Mouse (Mus musculus): ENCODE data around the gene Skor1. TPM values are rescaled to one million over a fixed set of nuclear protein-coding genes. Genes with fewer than 3 reads are reported as not detected.

The Skor1 gene
- total RNA-seq, 2 experiments from 2014 or later = 0.13 to 0.15 TPM

DNA sequence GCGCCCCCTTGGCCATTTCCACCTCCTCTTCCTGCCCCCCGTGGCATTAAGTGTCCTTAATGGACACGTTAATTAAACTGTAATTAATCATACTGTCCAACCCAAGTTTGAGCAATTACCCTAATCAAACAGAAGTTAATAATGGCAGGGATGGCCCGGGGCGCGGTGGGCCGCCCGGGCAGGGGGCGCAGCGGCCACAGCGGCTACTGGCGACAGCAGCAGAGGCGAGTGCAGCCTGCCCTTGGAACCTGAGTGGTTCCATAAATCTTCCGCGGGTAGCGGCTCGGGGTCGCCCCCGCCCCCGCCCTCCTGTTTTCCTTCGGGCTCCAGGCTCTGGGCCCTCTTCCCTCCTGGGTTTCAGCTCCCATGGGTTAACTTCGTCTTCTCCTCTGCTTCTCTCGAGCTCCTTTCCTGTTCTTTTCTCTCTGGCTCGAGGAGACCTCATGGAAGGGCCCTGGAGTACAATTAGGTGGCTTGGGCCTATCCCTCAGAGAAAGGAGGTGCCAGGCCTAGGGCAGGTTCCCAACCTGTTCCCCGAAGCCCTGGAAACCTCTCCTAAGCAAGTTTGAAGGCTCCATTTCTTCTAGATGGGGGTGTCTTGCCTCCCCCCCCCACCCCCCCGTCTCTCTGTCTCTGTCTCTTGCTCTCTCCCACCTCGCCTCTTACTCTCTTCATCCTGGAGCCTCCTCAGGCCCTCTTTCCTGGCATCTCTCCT lies 1.5 kb upstream of the Skor1 start:
- DNase-seq (ENCODE audit: low spot score in 2 of 2) = no peak

DNA sequence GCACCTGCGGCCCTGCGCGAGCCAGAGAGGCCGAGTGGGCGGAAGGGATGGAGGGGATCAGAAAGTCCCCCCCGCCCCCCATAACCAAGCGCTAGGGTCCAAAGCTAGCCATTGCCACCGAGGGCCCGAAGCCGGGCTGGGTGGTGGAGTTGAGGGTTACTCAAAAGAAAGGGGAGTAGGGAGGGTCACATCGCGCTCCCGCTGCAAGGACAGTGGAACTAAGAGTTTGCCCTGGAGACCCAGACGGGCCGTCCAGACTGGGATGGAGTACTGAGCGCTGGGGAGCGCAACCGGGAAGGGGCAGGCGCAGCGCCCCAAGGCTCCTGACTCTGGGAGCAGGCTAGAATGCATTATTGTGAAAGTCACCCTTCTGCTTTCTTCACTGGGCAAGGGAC lies 608 bp upstream of the Skor1 start:
- DNase-seq (ENCODE audit: low spot score in 2 of 2) = no peak

DNA sequence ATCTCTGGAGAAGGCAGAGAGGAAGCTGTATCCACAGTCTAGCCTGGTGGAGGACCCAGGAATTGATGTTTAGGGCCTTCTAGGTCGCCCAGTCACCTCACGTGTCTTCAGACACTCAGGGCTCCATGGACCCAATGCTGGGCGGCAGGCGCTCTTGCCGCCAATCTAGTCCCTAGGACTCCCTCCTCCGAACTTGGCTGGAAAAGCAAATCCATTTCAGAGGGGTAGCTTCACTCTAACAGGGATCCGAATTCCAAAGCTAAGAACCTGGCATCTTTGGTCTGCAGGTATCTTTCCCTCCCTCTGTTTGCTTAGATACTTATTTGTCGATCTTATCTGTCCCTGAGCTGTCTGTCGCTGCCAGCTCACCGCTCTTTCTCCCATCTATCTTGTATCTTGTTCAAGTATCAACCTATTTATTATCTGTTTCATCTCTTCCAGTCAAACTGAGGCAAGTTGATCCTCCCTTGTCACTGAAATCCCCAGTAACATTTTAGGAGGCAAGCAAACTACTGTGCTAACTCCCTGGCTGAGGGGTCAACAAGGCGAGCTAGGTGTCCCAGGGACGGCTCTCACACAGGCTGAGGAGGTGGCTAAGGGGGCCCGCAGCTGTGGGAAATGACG lies 863 bp downstream of the Skor1 start:
- no peak for DNase-seq (ENCODE audit: low spot score in 2 of 2)

DNA sequence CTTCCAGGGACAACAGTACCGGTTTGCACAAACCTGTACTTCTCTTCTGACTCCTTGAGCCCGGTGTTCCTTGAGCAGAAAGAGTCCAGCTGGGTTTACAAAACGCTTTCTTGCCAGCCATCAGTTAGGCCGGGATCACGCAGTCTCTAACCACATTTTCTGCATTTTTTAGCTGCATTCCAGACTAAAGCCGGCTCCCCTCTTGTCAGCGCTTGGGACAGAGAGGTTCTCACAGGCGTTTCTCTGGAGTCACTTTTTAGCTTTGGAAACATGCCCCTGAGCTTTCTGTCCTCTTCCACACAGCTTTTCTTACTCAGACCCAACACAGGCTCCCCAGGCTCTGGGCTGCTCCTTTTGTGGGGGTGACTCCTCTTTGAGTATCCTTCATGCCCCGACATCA lies 1.5 kb downstream of the Skor1 start:
- no peak for DNase-seq (ENCODE audit: low spot score in 2 of 2)

DNA sequence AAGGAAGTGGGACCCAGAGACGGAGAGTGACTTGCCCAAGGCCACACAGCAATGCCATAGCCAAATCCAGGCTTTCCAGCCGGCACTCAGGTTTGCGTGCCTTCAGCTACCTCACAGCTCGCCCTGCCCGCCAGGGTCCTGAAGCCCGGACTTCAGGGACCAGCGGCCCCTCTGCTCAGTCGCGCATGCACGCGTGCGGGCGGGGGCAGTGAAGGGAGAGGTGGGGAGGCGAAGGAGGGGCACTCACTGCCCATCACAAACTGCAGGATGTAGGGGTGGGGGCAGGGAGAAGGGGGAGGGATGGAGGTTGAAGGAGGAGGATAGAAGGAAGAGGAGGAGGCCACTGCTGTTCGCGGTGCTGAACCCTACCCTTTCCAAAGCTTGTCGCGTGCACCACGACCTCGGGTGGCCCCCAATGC lies 1.9 kb downstream of the Skor1 start:
- no peak for DNase-seq (ENCODE audit: low spot score in 2 of 2)

DNA sequence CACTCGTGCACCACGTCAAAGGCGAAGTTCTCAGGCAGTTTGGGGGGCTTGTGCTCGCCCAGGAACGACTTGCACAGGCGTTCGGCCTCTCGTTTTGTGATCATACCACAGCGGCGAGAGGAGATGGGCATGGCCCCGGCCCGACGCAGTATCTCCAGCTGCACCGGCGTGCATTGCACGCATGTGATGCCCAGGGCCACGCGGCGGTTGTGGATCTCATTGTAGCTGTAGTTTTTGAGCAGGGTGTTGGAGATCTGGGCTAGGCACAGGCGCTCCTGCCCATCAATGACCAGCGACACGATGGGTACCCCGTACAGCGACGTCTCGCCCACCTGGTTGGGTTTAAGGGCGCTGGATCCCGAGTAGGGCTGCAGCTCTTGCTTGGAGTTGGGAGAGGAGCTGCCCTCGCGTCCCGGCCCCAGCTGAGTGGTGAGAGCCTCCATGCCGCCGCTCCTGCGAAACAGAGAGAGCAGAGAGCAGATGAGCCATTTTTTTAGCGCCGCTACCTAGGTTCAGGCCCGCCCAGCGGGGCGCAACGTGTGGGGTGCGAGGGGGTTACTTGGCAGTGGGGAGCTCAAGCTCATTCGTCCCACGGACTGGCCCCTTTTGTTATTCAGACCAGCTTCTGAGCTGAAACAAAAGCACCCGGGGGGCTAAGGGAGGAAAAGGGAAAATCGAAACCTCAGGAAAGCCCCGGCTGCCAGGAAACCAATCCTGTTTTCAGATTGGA lies 2.5 kb downstream of the Skor1 start:
- no peak for DNase-seq (ENCODE audit: low spot score in 2 of 2)

DNA sequence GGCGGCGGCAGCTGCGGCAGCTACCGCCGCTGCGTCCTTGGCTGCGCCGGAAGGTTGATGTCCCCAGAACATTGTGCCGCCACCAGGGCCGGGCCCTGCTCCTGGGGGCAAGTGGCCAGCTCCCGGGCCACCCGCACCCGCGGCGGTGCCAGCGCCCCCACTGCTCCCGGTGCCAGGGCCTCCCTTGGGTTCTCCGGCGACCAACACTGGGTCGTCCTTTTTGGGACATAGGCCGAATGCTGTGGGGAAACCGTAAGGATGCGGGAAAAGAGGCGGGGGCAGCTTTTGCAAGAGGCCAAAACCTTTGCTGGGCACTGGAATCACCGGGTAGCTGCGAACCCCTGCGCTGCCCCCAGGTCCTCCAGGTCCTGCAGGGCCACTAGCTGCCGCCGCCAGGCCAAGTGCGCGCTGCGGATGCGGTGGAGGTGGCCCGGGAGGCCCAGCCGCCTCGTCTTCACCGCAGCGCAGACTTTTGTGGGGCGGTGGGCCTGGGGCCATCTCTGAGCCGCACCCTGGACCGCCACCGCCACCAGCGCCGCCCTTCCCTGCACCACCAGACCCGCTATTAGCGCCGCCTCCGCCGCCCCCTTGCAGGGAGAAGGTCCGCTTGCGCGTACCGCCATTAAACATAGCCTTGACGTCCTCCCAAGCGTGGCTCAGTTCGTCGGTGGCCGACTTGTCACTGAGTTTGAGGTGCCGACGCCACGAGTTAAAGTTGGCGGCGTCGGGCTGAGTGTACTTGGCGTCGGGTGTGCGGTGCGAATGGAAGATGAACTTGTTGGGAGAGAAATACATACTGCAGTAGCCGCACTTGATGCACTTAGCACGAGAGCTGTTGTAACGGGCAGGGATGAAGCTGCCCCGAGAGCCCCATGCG lies 3.3 kb downstream of the Skor1 start:
- no peak for DNase-seq (ENCODE audit: low spot score in 2 of 2)

DNA sequence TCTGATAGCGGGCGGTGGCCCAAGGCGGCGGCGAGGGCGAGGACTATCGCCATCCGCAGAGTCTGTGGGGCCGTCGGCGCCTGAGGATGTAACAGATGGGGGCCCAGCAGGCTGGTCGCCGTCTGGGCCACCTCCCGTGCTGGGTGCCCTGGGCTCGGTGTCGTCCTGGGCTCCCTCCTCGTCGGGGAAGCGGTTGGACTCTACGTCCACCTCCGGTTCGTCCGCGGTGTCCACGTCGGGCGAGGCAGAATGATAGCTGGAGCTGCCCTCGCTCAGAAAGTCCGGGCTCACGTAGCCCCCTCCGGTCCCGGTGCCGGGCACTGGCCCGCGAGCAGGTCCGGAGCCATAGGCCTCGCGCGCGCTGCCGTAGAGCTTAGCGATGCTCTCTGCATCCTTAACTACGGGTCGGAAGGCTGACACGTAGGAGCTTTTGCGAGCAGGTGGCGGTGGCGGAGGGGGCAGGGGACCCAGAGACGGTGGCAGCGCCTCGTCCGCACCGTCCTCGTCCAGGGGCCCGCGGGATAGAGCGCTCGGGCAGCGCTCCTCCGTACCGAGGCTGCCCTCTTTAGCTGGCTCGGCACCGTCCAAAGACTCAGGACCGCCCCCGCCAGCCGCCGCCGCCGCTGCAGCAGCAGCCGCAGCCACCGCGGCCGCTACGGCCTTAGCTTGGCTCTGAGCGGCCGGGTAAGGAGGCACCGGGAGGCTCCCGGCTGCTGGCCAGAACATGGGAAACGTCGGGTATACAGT lies 4.1 kb downstream of the Skor1 start:
- DNase-seq (ENCODE audit: low spot score in 2 of 2) = no peak

DNA sequence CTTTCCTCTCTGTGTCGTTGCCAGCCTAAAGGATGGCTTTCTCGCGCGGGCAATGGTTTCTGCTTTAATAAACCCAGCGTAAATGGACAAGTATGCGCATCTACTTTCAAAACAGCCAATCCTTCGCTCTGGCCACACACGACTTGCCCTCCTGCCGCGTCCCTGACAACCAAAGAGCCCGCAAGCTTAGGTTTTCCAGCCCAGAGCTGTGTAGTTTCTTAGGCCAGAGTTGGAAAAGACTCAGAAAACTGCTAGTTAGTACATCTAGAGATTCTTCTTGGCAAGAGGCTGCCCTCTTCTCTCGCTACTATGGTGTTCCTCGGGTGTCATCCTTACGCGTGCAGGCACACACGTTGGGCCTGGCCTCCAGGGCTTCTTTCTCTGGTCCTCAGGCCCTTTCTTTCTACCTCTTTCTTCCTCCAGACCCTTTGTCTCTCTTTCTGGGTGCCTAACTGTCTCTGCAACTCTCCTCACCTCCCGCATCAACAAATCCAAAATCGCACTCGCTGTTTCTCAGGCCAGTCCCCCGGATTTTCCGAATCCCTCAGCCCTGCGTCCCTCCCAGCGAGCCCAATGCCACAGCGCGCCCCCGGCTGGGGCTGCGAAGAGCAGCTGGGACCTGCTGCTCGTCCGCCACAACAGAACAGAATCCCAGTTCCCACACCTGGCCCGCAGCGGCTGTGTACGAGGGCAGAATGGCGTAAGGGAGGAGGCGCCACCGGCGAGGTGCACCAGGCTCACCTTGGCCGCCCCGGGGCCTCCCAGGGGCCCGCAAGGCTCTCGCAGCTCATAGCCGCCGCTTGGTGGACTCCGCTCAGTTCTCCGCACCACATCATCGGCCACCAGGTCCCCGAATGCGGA lies 4.9 kb downstream of the Skor1 start:
- no peak for DNase-seq (ENCODE audit: low spot score in 2 of 2)

DNA sequence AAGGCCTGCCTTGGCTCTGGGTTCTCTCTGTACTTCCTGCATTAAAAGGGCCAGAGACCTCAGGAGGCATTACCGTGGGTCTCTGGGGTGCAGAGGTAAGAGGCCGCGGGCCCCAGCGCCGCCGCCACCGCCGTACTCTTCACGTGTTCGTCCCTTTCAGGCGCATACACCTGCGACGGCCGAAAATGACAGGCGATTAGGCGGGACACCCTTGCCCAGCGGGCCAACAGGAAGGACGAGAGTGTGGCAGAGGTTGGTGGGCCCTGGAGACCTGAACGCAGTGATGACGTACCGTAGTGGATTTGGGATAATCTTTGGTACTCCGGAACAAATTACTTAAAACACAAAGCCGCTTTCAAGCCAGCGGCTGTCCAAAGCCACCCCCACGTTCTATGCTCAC lies 5.5 kb downstream of the Skor1 start:
- DNase-seq (ENCODE audit: low spot score in 2 of 2) = no peak

DNA sequence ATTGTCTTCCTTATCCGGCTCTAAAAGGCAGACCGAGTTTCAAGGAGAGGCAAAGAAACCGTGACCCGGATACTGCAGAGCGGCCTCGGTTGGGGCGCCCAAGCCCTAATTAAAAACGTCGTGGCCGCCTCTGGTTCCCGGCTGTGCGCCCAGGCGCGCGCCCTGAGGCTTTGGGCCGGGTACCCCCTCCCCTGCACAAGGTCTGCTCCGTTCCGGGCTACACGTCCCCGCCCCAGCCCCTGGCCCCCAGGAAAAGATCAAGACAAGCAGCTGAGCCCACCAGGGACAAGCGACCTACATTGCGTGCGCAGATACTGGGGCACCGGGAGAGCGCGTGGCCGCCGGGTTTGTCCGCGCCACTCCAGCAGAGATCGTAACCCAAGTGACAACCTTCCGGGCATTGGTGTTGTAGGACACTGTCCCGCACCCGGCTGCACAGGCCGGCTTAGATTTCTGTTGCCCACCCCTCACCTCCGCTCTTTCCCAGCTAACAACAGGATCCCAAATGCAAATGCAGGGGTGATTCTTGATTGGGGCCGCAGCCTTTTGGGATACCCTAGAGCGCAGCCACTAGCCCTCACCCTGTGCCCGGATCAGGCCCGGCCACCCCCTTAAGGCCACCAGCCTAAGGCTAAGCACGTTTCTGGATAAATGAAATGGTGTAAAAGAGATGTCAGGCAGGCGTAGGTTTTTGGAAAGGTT lies 6.3 kb downstream of the Skor1 start:
- DNase-seq (ENCODE audit: low spot score in 2 of 2) = no peak

DNA sequence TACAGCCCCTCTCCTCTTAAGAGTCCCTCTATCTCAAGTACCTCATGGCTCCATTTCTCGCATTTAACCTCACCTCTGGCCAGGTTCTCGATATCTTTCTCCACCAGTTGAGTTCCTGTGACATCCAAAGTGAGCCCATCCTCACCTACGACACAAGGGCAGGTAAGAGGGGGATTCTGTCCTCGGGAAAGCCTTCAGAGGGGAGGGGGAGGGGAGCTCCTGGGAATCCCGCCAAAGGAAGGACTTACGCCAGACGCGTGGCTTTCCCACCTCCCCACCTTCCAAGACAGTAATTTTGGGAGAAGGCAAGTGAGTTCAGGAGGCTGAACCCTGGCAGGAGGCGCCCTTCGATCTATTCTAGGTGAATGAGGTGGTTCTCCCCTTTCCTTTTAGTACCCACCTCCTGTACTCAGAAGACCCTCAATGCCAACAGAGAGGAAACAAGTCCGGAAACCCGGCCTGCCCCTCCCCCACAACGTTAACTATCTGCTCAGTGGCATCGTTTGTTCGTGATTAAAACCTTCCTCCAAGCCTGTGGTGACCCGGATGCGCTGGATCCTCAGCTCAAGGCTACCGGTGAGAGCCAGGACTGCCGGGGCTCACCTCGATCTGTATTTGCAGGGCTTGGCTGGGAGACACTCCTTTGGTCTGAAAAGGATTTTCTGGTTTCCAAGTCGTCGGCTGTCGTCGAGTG lies 7.0 kb downstream of the Skor1 start:
- DNase-seq (ENCODE audit: low spot score in 2 of 2) = no peak

DNA sequence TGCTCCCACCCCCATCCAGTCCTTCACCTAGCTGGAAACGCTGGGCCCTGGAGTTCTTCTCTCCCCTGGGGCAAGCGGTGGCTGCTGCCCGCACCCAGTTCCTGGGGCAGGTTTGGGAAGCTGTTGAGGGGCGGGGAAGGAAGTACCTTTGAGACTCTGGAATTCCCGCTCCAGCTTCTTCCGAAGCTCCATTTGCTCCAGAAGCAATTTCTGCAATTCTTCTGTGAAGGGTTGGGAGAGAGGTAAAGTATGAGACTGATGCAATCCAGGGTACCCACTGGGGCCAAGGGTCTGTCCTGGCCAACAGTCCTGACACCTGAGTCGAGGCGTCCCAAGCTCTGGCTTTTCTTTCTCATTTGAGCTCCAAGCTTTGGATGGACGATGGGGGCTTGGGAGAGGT lies 8.6 kb downstream of the Skor1 start:
- DNase-seq (ENCODE audit: low spot score in 2 of 2) = no peak

DNA sequence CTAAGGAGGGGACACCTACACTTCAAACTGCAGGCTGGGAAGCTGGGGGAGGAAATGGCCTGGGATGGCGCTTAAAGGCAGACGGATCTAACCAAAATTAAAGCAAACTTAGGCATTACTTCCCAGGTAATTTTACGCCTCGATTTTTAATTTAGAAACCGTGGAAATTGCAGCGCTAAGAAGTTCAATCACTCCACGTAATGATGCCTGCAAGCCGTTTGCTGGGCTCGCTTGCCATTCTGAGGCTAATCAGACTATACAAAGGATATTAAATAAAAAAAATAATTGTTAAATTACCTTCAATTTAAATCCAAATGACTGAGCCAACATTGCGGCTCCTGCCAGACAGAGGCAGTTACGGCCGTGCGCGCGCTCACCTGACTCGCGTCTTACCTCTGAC lies 9.1 kb downstream of the Skor1 start:
- no peak for DNase-seq (ENCODE audit: low spot score in 2 of 2)

DNA sequence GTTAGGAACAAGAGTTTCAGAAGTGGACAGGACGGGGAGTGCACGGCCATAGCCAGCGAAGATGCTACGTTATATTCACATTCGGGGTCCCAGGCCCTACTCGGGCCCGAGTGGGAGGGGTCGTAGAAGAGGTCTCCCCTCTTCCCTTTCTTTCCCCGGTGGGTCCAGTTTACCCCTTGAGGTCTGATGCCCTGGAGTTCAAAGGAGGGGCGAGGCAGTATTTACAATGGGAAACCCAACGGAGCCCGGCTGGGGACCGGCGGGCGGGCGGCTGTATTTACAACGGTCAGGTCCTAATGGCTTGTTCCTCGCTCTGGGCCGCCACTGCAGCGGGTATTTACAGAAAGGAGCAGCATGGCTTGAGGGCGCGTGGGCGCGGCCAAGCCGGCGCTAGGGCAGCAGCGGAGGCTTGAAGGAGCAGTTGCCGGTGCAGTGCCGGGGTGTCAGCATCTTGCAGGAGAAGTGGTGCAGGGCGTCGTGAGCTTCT lies 10.2 kb downstream of the Skor1 start:
- peak in 1 of 2 experiments; percentile 27 for DNase-seq (ENCODE audit: low spot score in 2 of 2)

DNA sequence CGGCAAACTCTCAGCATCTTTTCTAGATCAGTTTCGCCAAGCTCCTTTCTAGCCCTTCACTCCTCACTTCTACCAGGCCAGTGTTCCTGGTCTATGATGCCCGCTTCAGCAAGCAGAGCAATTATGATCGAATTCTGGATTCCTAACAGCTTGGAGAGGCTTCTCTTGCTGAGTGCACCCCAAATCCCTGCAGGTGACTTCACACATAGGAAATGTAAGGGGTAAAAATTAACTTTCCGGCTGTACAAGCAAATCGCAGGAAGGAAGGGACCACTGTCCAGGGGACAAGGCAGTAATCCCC lies 11.2 kb downstream of the Skor1 start:
- DNase-seq (ENCODE audit: low spot score in 2 of 2) = no peak

DNA sequence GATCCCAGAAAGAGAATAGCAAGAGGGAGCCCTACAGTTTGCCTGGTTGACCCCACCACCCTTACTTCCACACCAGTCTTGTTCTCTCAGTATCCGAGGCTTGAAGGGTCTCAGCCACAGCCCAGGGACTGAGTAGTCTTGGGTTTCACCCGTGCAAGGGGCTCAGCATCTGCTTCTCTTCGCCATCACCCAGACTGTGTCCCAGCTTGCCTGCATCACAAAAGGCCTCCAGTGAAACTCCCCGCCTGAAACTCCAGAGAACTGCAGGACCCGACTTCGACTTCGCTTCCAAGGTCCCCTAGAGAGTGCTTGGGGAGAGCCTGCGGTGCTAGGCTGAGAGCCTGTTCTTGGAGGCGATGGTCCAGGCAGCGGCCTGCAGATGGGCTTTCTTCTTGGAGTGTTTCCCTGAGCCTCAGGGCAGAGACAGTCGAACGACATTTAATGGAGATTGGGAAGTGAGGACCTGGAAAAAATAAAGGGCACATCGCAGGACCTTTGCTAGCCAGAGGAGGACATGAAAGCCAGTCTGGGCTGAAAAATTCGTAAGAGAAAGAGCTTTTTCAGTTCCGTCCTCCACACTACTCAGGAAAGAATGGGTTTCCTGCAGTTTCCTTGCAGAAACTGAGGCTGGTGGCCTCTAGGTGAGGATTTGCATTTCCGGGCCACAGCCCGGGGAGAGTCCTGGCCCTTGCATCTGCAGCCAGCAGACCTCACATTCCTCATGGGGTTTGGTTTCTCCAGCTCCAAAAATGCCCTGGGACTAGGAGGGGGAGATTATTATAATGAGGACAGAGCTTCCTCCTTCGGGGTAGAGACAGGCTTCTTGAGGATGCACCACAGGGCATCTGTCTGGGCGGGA lies 11.8 kb downstream of the Skor1 start:
- no peak for DNase-seq (ENCODE audit: low spot score in 2 of 2)

DNA sequence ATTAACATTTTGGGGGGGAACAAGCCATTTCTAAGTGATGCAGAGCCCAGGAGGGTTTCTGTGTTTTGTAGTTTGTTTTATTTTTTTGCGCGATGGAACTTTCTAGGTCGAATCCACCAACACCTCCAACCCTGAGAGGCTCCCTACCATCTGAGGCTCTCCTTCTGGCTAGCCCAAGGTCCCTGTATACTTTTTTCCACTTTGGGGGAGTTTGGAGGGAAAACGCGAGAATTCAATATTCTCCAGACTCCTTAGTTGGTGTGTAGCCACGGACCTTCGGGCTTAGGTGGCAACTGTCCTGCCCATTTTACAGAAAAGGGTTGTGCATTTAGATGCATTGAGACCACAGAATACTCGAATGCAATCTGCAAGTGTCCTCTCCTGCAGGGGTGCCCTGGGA lies 12.5 kb downstream of the Skor1 start:
- no peak for DNase-seq (ENCODE audit: low spot score in 2 of 2)

All from gastrocnemius, postnatal 4 days (tissue).